9 mouse cellular contexts compared by ENCODE assay signal in genomic region chr7:64156271-64156911, GRCm38 (mm10). TPM values are rescaled to one million over a fixed set of nuclear protein-coding genes. Genes with fewer than 3 reads are reported as not detected.
DNase-seq lines count a peak whose midpoint lies in the region; ATAC-seq lines count a peak whose summit lies in the region.
"Had no signal": no experiment of that assay in that cellular context is flagged by ENCODE, and none has a peak within 500 bp of the region (broad histone marks: within the 10 kb centered on the region; RNA-seq: fewer than 3 reads in every experiment).

No protein-coding gene starts in this region.

- ATAC-seq in hindbrain, embryonic 11.5 days (ENCODE audit: low FRiP score) = peak; percentile 11; the same call in 1 of the 2 replicates
- no peak for ATAC-seq in hindbrain, embryonic 14.5 days (ENCODE audit: low FRiP score)

- DNase-seq in hindbrain, embryonic 11.5 days (ENCODE audit: low spot score) = no peak
- no peak for DNase-seq in hindbrain, embryonic 14.5 days (ENCODE audit: low spot score)
- DNase-seq in brain, adult 2 months (ENCODE audit: low read depth, low spot score) = peak; percentile 73
- peak; percentile 83 for DNase-seq in heart, adult 8-10 months (ENCODE audit: low spot score)
- DNase-seq in kidney, postnatal 14 days = peak; percentile 70
- no peak for DNase-seq in right cerebral cortex, adult 18-20 months
- no peak for DNase-seq in urinary bladder, postnatal 25 days (ENCODE audit: low spot score)
- DNase-seq in left cerebral cortex, postnatal 25 days (ENCODE audit: low spot score in 2 of 2) = no peak

- no peak overlapping the region for H3K27ac ChIP-seq in hindbrain, embryonic 11.5 days (ENCODE audit: low read depth, low read length)
- no peak overlapping the region for H3K27ac ChIP-seq in hindbrain, embryonic 14.5 days
- H3K27ac ChIP-seq: liver, embryonic 14.5 days had no signal

- no peaks in the 10 kb centered on the region for H3K36me3 ChIP-seq in hindbrain, embryonic 11.5 days (ENCODE audit: control insufficient read depth, insufficient read depth, low read length)
- no peaks in the 10 kb centered on the region for H3K36me3 ChIP-seq in hindbrain, embryonic 14.5 days (replicated peaks; ENCODE audit: control insufficient read depth, insufficient read depth)

- no peak overlapping the region for H3K4me3 ChIP-seq in hindbrain, embryonic 11.5 days (ENCODE audit: low read depth, low read length)
- no peak overlapping the region for H3K4me3 ChIP-seq in hindbrain, embryonic 14.5 days (replicated peaks; ENCODE audit: low read length)

- intact Hi-C loops in left cerebral cortex, postnatal 25 days (cut with DNase I) = loop anchor here (10.0 kb wide), 2 partner anchors 302 to 832 kb away; no protein-coding TSS in a partner anchor

- H3K4me2 ChIP-seq in hindbrain, embryonic 11.5 days (replicated peaks; ENCODE audit: low read depth, low read length) = no peak overlapping the region
- no peak overlapping the region for H3K4me2 ChIP-seq in hindbrain, embryonic 14.5 days (replicated peaks)

- no peaks in the 10 kb centered on the region for H3K9me3 ChIP-seq in hindbrain, embryonic 11.5 days (ENCODE audit: control insufficient read depth, low read length)
- no peaks in the 10 kb centered on the region for H3K9me3 ChIP-seq in hindbrain, embryonic 14.5 days (ENCODE audit: control insufficient read depth, low read length)

- no peaks in the 10 kb centered on the region for H3K27me3 ChIP-seq in hindbrain, embryonic 11.5 days (ENCODE audit: control insufficient read depth, insufficient read depth, low read length)
- no peaks in the 10 kb centered on the region for H3K27me3 ChIP-seq in hindbrain, embryonic 14.5 days (ENCODE audit: control insufficient read depth, insufficient read depth, low read length)

- H3K4me1 ChIP-seq in hindbrain, embryonic 11.5 days (replicated peaks; ENCODE audit: control insufficient read depth, insufficient read depth, low read length) = peaks cover 2% of the 10 kb centered on the region; the same call in 1 of the 2 replicates
- H3K4me1 ChIP-seq in hindbrain, embryonic 14.5 days (replicated peaks; ENCODE audit: control insufficient read depth, insufficient read depth, low read length) = peaks cover 15% of the 10 kb centered on the region

- WGBS in hindbrain, embryonic 11.5 days = 90% methylated on average over 5 of the region's 5 CpGs
- WGBS in hindbrain, embryonic 14.5 days = 78% methylated on average over 5 of the region's 5 CpGs

- H3K9ac ChIP-seq in hindbrain, embryonic 11.5 days (ENCODE audit: low read depth, low read length) = no peak overlapping the region
- no peak overlapping the region for H3K9ac ChIP-seq in hindbrain, embryonic 14.5 days
- H3K9ac ChIP-seq: liver, embryonic 14.5 days had no signal

RNA-seq across cellular contexts. Expression of gene Trpm1, which starts 2.8 kb away (rescaled TPM):
- polyA plus RNA-seq in hindbrain, embryonic 11.5 days (2014; fragmentation: Nextera tagmentation; extraction: Ambion mirVana) = 0.74 and 0.92 TPM in 2 replicates
- polyA plus RNA-seq in hindbrain, embryonic 14.5 days (2014; fragmentation: Nextera tagmentation; extraction: Ambion mirVana) = 0.12 and 0.23 TPM in 2 replicates
- total RNA-seq in heart, adult 8-10 months (2022) = under 1 TPM in 2 of 4 experiments, not detected in 2; 0.31 to 0.66 TPM
- total RNA-seq in left cerebral cortex, postnatal 25 days (2021) = under 1 TPM; 0.23 to 0.44 TPM
- polyA plus RNA-seq: liver, embryonic 14.5 days had no signal

Comparison
In these comparisons a context has a peak if more than half of its experiments do, and no peak if none do; other contexts are left out.
1. DNase-seq: peak in brain, adult 2 months (single experiment), heart, adult 8-10 months (single experiment) and kidney, postnatal 14 days (single experiment); none in hindbrain, embryonic 11.5 days (single experiment), hindbrain, embryonic 14.5 days (single experiment), right cerebral cortex, adult 18-20 months (single experiment), urinary bladder, postnatal 25 days (single experiment) and left cerebral cortex, postnatal 25 days (0 of 2).